26 mouse cellular contexts compared by ENCODE assay signal in the genomic region with DNA sequence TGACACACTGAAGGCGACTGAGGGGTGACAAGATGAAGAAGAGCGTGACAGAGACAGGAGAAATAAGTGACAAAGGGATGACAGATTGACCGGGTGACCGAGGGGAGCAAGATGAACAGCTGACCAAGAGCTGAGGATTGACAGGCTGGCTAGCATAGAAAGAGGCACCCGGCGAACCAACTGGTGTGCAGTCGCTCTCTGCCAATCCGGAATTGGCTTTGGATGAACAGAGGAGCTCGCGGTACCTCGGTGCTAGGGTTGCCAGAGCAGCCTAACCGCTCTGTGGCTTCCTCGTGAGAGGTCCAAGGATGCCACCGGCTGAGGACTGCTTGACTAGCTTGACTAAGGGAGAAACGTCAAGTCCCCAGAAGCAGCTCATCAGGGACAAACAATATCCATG. TPM values are rescaled to one million over a fixed set of nuclear protein-coding genes. Genes with fewer than 3 reads are reported as not detected.
A peak's percentile ranks its signal among the peaks of the same experiment; 100 is the strongest.
DNase-seq lines count a peak whose midpoint lies in the region; ATAC-seq and TF ChIP-seq lines count a peak whose summit lies in the region.
"Had no signal": no experiment of that assay in that cellular context is flagged by ENCODE, and none has a peak within 500 bp of the region (broad histone marks: within the 10 kb centered on the region; RNA-seq: fewer than 3 reads in every experiment).

No protein-coding gene starts in this region.

- H3K36me3 ChIP-seq in midbrain, postnatal 0 days (ENCODE audit: insufficient read depth, low read length), result no peaks in the 10 kb centered on the region
- no peaks in the 10 kb centered on the region for H3K36me3 ChIP-seq in midbrain, embryonic 10.5 days
- H3K36me3 ChIP-seq: forebrain, embryonic 10.5 days; limb, embryonic 12.5 days had no signal

- TF ChIP-seq POLR2A in cerebellum, adult 2 months (IDR thresholded peaks at IDR 0.05; ENCODE audit: borderline replicate concordance, insufficient read depth, low read length), result peak; percentile 25; the same call in 1 of the 2 replicates

- H3K4me3 ChIP-seq in midbrain, postnatal 0 days (ENCODE audit: low read depth, low read length), result no peak overlapping the region
- no peak overlapping the region for H3K4me3 ChIP-seq in midbrain, embryonic 10.5 days
- H3K4me3 ChIP-seq in cerebellum, adult 2 months (replicated peaks; ENCODE audit: insufficient read depth, low read depth, low read length), result peak overlapping the region; percentile 17
- H3K4me3 ChIP-seq: forebrain, embryonic 10.5 days; limb, embryonic 12.5 days had no signal

- no peak overlapping the region for H3K27ac ChIP-seq in midbrain, postnatal 0 days (ENCODE audit: low read depth, low read length)
- no peak overlapping the region for H3K27ac ChIP-seq in midbrain, embryonic 10.5 days (replicated peaks)
- H3K27ac ChIP-seq in cerebellum, adult 2 months (ENCODE audit: insufficient read depth, low read length), result peak overlapping the region; percentile 12
- H3K27ac ChIP-seq: forebrain, embryonic 10.5 days; limb, embryonic 12.5 days; macrophage had no signal

- no peak for TF ChIP-seq CTCF in midbrain, postnatal 0 days (IDR thresholded peaks at IDR 0.05)
- TF ChIP-seq CTCF in cerebellum, adult 2 months (IDR thresholded peaks at IDR 0.05; ENCODE audit: borderline replicate concordance, insufficient read depth, low read depth, low read length), result no peak

- H3K4me1 ChIP-seq in midbrain, postnatal 0 days (ENCODE audit: insufficient read depth, low read length), result no peaks in the 10 kb centered on the region
- H3K4me1 ChIP-seq in midbrain, embryonic 10.5 days, result no peaks in the 10 kb centered on the region; the same call in 1 of the 2 replicates
- peaks cover 5% of the 10 kb centered on the region; the same call in 1 of the 2 replicates for H3K4me1 ChIP-seq in cerebellum, adult 2 months (ENCODE audit: control insufficient read depth, insufficient read depth, low read length)
- H3K4me1 ChIP-seq: forebrain, embryonic 10.5 days; limb, embryonic 12.5 days had no signal

- no peaks in the 10 kb centered on the region for H3K27me3 ChIP-seq in midbrain, postnatal 0 days (ENCODE audit: insufficient read depth, low read length)
- no peaks in the 10 kb centered on the region for H3K27me3 ChIP-seq in midbrain, embryonic 10.5 days (ENCODE audit: low read depth, poor library complexity, severe bottlenecking)
- no peaks in the 10 kb centered on the region for H3K27me3 ChIP-seq in cerebellum, adult 2 months (ENCODE audit: control insufficient read depth, insufficient read depth, low read length)
- H3K27me3 ChIP-seq: limb, embryonic 12.5 days had no signal

- 83% methylated on average over 15 of the region's 15 CpGs for WGBS in midbrain, postnatal 0 days
- WGBS in midbrain, embryonic 10.5 days, result 90% methylated on average over 15 of the region's 15 CpGs
- WGBS in cerebellum, adult 2 months, result 20% methylated on average over 15 of the region's 15 CpGs

- peak; percentile 61 for DNase-seq in heart, adult 11 months
- no peak for DNase-seq in heart, adult 9 months (ENCODE audit: low spot score in 2 of 2)
- peak; percentile 17 for DNase-seq in midbrain, postnatal 0 days (ENCODE audit: low spot score)
- no peak for DNase-seq in midbrain, embryonic 10.5 days (ENCODE audit: low spot score)
- DNase-seq in cerebellum, adult 2 months, result peak; percentile 21 to 50
- DNase-seq in cerebellum, postnatal 36 days, result peak; percentile 25 to 28
- no peak for DNase-seq in thymus, postnatal 14 days
- DNase-seq in kidney, adult 9 months, result no peak
- DNase-seq: adrenal gland, postnatal 25 days; gastrocnemius, postnatal 36 days; kidney, adult 11 months; kidney, postnatal 4 days; liver, postnatal 0 days; thymus, postnatal 25 days had no signal

- H3K9ac ChIP-seq in midbrain, postnatal 0 days (replicated peaks; ENCODE audit: low read length, poor library complexity, severe bottlenecking), result no peak overlapping the region
- H3K9ac ChIP-seq: limb, embryonic 12.5 days; liver, postnatal 0 days had no signal

- no peaks in the 10 kb centered on the region for H3K9me3 ChIP-seq in midbrain, postnatal 0 days (ENCODE audit: low read length)
- no peaks in the 10 kb centered on the region for H3K9me3 ChIP-seq in midbrain, embryonic 10.5 days (replicated peaks)
- H3K9me3 ChIP-seq: forebrain, embryonic 10.5 days; limb, embryonic 12.5 days had no signal

- ATAC-seq in midbrain, postnatal 0 days (ENCODE audit: low FRiP score), result no peak
- ATAC-seq: CD4-positive, CD25-positive, alpha-beta regulatory T cell, adult 4 months; liver, postnatal 0 days; lung, postnatal 0 days; midbrain, embryonic 16.5 days had no signal

- no peak overlapping the region for H3K4me2 ChIP-seq in midbrain, postnatal 0 days (ENCODE audit: low read depth, low read length, poor library complexity, severe bottlenecking)
- H3K4me2 ChIP-seq: limb, embryonic 12.5 days; liver, embryonic 11.5 days had no signal

RNA-seq across cellular contexts. Expression of a gene that starts 12.6 kb away (rescaled TPM):
- not detected in 2 replicates for total RNA-seq in midbrain, postnatal 0 days (2014; rRNA removed)
- not detected in 2 replicates for polyA plus RNA-seq in midbrain, postnatal 0 days (2015; fragmentation: Nextera tagmentation; extraction: Ambion mirVana)
- not detected in 2 replicates for polyA plus RNA-seq in midbrain, embryonic 10.5 days (2016; fragmentation: Nextera tagmentation; extraction: Ambion mirVana)
- not detected in 2 replicates for polyA plus RNA-seq in cerebellum, adult 2 months (2012; rRNA removed)
- total RNA-seq: adrenal gland, postnatal 25 days; gastrocnemius, postnatal 36 days; heart, adult 8-10 months; layer of hippocampus, postnatal 25 days had no signal
- polyA plus RNA-seq: CD4-positive, CD25-positive, alpha-beta regulatory T cell, adult 4 months; forebrain, embryonic 10.5 days; heart, postnatal 0 days; hindbrain, embryonic 11.5 days; kidney, embryonic 16.5 days; limb, embryonic 12.5 days; liver, embryonic 11.5 days; liver, postnatal 0 days; lung, postnatal 0 days; macrophage; midbrain, embryonic 16.5 days had no signal

RNA-seq across cellular contexts. Expression of a gene that starts 25.9 kb away (rescaled TPM):
- total RNA-seq in midbrain, postnatal 0 days (2014; rRNA removed), result 1.5 TPM in 2 replicates
- 1.4 and 2.1 TPM in 2 replicates for polyA plus RNA-seq in midbrain, postnatal 0 days (2015; fragmentation: Nextera tagmentation; extraction: Ambion mirVana)
- polyA plus RNA-seq in midbrain, embryonic 10.5 days (2016; fragmentation: Nextera tagmentation; extraction: Ambion mirVana), result 0.83 and 1.0 TPM in 2 replicates
- polyA plus RNA-seq in cerebellum, adult 2 months (2012; rRNA removed), result 1.9 and 2.4 TPM in 2 replicates
- polyA plus RNA-seq: CD4-positive, CD25-positive, alpha-beta regulatory T cell, adult 4 months had no signal

RNA-seq across cellular contexts. Expression of a gene that starts 28.5 kb away (rescaled TPM):
- total RNA-seq in midbrain, postnatal 0 days (2014; rRNA removed), result 54.7 and 72.4 TPM in 2 replicates
- 7.8 and 7.9 TPM in 2 replicates for polyA plus RNA-seq in midbrain, postnatal 0 days (2015; fragmentation: Nextera tagmentation; extraction: Ambion mirVana)
- polyA plus RNA-seq in midbrain, embryonic 10.5 days (2016; fragmentation: Nextera tagmentation; extraction: Ambion mirVana), result 0.70 and 2.0 TPM in 2 replicates
- polyA plus RNA-seq in cerebellum, adult 2 months (2012; rRNA removed), result 79.6 and 82.4 TPM in 2 replicates
- polyA plus RNA-seq: heart, postnatal 0 days; liver, postnatal 0 days; lung, postnatal 0 days; macrophage had no signal

RNA-seq across cellular contexts. Expression of a gene that starts 43.7 kb away (rescaled TPM):
- 9.4 and 13.0 TPM in 2 replicates for total RNA-seq in midbrain, postnatal 0 days (2014; rRNA removed)
- polyA plus RNA-seq in midbrain, postnatal 0 days (2015; fragmentation: Nextera tagmentation; extraction: Ambion mirVana), result 2.4 and 3.1 TPM in 2 replicates
- polyA plus RNA-seq in midbrain, embryonic 10.5 days (2016; fragmentation: Nextera tagmentation; extraction: Ambion mirVana), result 4.7 and 5.9 TPM in 2 replicates
- 10.3 and 10.9 TPM in 2 replicates for polyA plus RNA-seq in cerebellum, adult 2 months (2012; rRNA removed)

RNA-seq across cellular contexts. Expression of a gene that starts 55.4 kb away (rescaled TPM):
- total RNA-seq in midbrain, postnatal 0 days (2014; rRNA removed), result 25.8 and 40.2 TPM in 2 replicates
- polyA plus RNA-seq in midbrain, postnatal 0 days (2015; fragmentation: Nextera tagmentation; extraction: Ambion mirVana), result 29.0 and 29.7 TPM in 2 replicates
- 2.2 and 3.6 TPM in 2 replicates for polyA plus RNA-seq in midbrain, embryonic 10.5 days (2016; fragmentation: Nextera tagmentation; extraction: Ambion mirVana)
- polyA plus RNA-seq in cerebellum, adult 2 months (2012; rRNA removed), result 1.9 and 2.4 TPM in 2 replicates

Comparison
In these comparisons a context has a peak if more than half of its experiments do, and no peak if none do; other contexts are left out.
1. DNase-seq: peak in heart, adult 11 months (single experiment), midbrain, postnatal 0 days (single experiment), cerebellum, adult 2 months (2 of 2) and cerebellum, postnatal 36 days (2 of 2); none in heart, adult 9 months (0 of 2), midbrain, embryonic 10.5 days (single experiment), thymus, postnatal 14 days (single experiment) and kidney, adult 9 months (single experiment).